Mouse (Mus musculus): Measurements from ENCODE around the gene Prkn. TPM values are rescaled to one million over a fixed set of nuclear protein-coding genes. Genes with fewer than 3 reads are reported as not detected.

The Prkn gene
- polyA plus RNA-seq, 1 experiment from 2014 or later = 1.00 TPM

DNA sequence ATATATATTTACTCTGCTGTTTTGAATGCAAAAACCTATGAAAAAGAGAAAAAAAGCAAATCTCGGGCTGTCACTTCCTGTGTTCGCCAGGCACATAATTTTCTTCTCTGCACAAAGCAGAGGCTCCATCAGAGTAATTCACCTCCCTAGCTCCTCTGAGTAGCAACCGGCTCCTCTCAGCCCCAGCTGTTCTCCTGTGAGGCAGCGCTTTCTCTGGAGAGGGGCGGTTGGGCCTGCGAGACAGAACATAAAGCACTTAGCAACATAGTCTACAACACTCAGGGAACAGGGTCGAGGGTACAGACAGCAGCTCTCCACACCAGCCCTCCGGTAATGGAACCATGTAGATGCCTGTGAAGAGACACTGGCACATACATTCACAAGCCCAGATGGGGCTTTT lies 247.6 kb downstream of the Prkn start:
- H3K36me3 ChIP-seq (replicated peaks; ENCODE audit: insufficient read depth, low read length) = no peaks in the 10 kb centered on the region
- ATAC-seq (no peak), DNase-seq (no peak)
- H3K9me3 ChIP-seq (ENCODE audit: low read length) = no peaks in the 10 kb centered on the region
- no peak overlapping the region for H3K27ac ChIP-seq (ENCODE audit: low read depth)
- no peak overlapping the region for H3K4me3 ChIP-seq (ENCODE audit: low read depth, low read length)
- no peak overlapping the region for H3K9ac ChIP-seq (replicated peaks)
- TF ChIP-seq EP300 (IDR thresholded peaks at IDR 0.05; ENCODE audit: low read depth) (no peak), CTCF (IDR thresholded peaks at IDR 0.05; ENCODE audit: low read depth) (no peak)
- H3K27me3 ChIP-seq (ENCODE audit: insufficient read depth, low read length) = no peaks in the 10 kb centered on the region
- no peaks in the 10 kb centered on the region for H3K4me1 ChIP-seq (ENCODE audit: insufficient read depth)
- H3K4me2 ChIP-seq (ENCODE audit: low read depth, low read length) = no peak overlapping the region
- 69% methylated on average over 8 of the region's 8 CpGs for WGBS (ENCODE audit: insufficient replicate concordance)

- Histone ChIP-seq H3K4me1 (ENCODE audit: insufficient read depth) (no peaks in the 10 kb centered on the region), H3K27ac (ENCODE audit: low read depth) (no peak overlapping the region), H3K27me3 (ENCODE audit: insufficient read depth, low read length) (no peaks in the 10 kb centered on the region), H3K9ac (replicated peaks) (no peak overlapping the region), H3K4me3 (ENCODE audit: low read depth, low read length) (no peak overlapping the region), H3K4me2 (ENCODE audit: low read depth, low read length) (no peak overlapping the region), H3K9me3 (ENCODE audit: low read length) (no peaks in the 10 kb centered on the region), H3K36me3 (replicated peaks; ENCODE audit: insufficient read depth, low read length) (no peaks in the 10 kb centered on the region)
- no peak for TF ChIP-seq CTCF (IDR thresholded peaks at IDR 0.05; ENCODE audit: low read depth)
- no peak for TF ChIP-seq EP300 (IDR thresholded peaks at IDR 0.05; ENCODE audit: low read depth)
- peak; percentile 51; the same call in 1 of the 2 replicates for ATAC-seq
- 65% methylated on average over 6 of the region's 6 CpGs for WGBS (ENCODE audit: insufficient replicate concordance)
- DNase-seq = no peak
Observed at GRCm38 (mm10) chr17:11089361-11089760, 249.2 kb downstream of the Prkn start.

GRCm38 (mm10) chr17:11092900-11093299 lies 252.7 kb downstream of the Prkn start:
- H3K4me2 ChIP-seq (ENCODE audit: low read depth, low read length) = no peak overlapping the region
- H3K36me3 ChIP-seq (replicated peaks; ENCODE audit: insufficient read depth, low read length) = no peaks in the 10 kb centered on the region
- H3K9ac ChIP-seq (replicated peaks) = no peak overlapping the region
- peak; percentile 19 for DNase-seq
- no peak overlapping the region for H3K4me3 ChIP-seq (ENCODE audit: low read depth, low read length)
- 53% methylated on average over 6 of the region's 6 CpGs for WGBS (ENCODE audit: insufficient replicate concordance)
- peak; percentile 80 for ATAC-seq
- no peak for TF ChIP-seq EP300 (IDR thresholded peaks at IDR 0.05; ENCODE audit: low read depth)
- TF ChIP-seq CTCF (IDR thresholded peaks at IDR 0.05; ENCODE audit: low read depth) = no peak
- no peaks in the 10 kb centered on the region for H3K27me3 ChIP-seq (ENCODE audit: insufficient read depth, low read length)
- H3K4me1 ChIP-seq (ENCODE audit: insufficient read depth) = no peaks in the 10 kb centered on the region
- H3K27ac ChIP-seq (ENCODE audit: low read depth) = no peak overlapping the region
- no peaks in the 10 kb centered on the region for H3K9me3 ChIP-seq (ENCODE audit: low read length)

- ATAC-seq (no peak), DNase-seq (no peak)
- Histone ChIP-seq H3K27me3 (ENCODE audit: insufficient read depth, low read length) (no peaks in the 10 kb centered on the region), H3K4me1 (ENCODE audit: insufficient read depth) (no peaks in the 10 kb centered on the region), H3K27ac (ENCODE audit: low read depth) (no peak overlapping the region), H3K9me3 (ENCODE audit: low read length) (no peaks in the 10 kb centered on the region), H3K4me3 (ENCODE audit: low read depth, low read length) (no peak overlapping the region), H3K36me3 (replicated peaks; ENCODE audit: insufficient read depth, low read length) (no peaks in the 10 kb centered on the region), H3K4me2 (ENCODE audit: low read depth, low read length) (no peak overlapping the region), H3K9ac (replicated peaks) (no peak overlapping the region)
- TF ChIP-seq EP300 (IDR thresholded peaks at IDR 0.05; ENCODE audit: low read depth) (no peak), CTCF (IDR thresholded peaks at IDR 0.05; ENCODE audit: low read depth) (no peak)
- 56% methylated on average over 3 of the region's 3 CpGs for WGBS (ENCODE audit: insufficient replicate concordance)
Observed at GRCm38 (mm10) chr17:11093321-11093720, 253.1 kb downstream of the Prkn start.

DNA sequence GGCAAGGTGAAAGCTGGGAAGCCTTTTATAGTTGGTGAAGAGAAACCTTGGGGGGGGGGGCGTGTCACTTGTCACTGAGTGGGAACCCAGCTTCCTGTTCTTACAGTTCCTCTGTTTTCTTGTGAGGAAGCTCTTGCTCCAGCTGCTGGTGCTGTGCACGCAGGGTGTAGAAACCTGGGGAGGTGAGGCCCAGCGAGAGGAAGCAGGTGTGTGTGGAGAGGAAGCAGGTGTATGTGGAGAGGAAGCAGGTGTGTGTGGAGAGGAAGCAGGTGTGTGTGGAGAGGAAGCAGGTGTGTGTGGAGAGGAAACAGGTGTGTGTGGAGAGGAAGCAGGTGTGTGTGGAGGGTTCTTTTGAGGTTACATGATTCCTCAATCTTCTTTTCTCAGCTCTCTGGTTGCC lies 266.8 kb downstream of the Prkn start:
- no peak for ATAC-seq
- no peaks in the 10 kb centered on the region for H3K27me3 ChIP-seq (ENCODE audit: insufficient read depth, low read length)
- WGBS (ENCODE audit: insufficient replicate concordance) = 63% methylated on average over 3 of the region's 3 CpGs

GRCm38 (mm10) chr17:11107916-11108315 lies 267.7 kb downstream of the Prkn start:
- H3K27ac ChIP-seq (ENCODE audit: low read depth) = no peak overlapping the region
- H3K4me3 ChIP-seq (ENCODE audit: low read depth, low read length) = no peak overlapping the region
- no peak overlapping the region for H3K4me2 ChIP-seq (ENCODE audit: low read depth, low read length)
- DNase-seq (no peak), ATAC-seq (no peak)
- H3K36me3 ChIP-seq (replicated peaks; ENCODE audit: insufficient read depth, low read length) = no peaks in the 10 kb centered on the region
- no peak overlapping the region for H3K9ac ChIP-seq (replicated peaks)
- H3K9me3 ChIP-seq (ENCODE audit: low read length) = no peaks in the 10 kb centered on the region
- no peak for TF ChIP-seq CTCF (IDR thresholded peaks at IDR 0.05; ENCODE audit: low read depth)
- no peak for TF ChIP-seq EP300 (IDR thresholded peaks at IDR 0.05; ENCODE audit: low read depth)
- no peaks in the 10 kb centered on the region for H3K4me1 ChIP-seq (ENCODE audit: insufficient read depth)
- no peaks in the 10 kb centered on the region for H3K27me3 ChIP-seq (ENCODE audit: insufficient read depth, low read length)
- WGBS (ENCODE audit: insufficient replicate concordance) = 40% methylated on average over 2 of the region's 2 CpGs

More for the DNA sequence above, 266.8 kb downstream of the Prkn start:
- Histone ChIP-seq H3K9me3 (ENCODE audit: low read length) (no peaks in the 10 kb centered on the region), H3K36me3 (replicated peaks; ENCODE audit: insufficient read depth, low read length) (no peaks in the 10 kb centered on the region), H3K27ac (ENCODE audit: low read depth) (no peak overlapping the region), H3K4me1 (ENCODE audit: insufficient read depth) (no peaks in the 10 kb centered on the region), H3K4me2 (ENCODE audit: low read depth, low read length) (no peak overlapping the region), H3K9ac (replicated peaks) (no peak overlapping the region), H3K4me3 (ENCODE audit: low read depth, low read length) (no peak overlapping the region)
- TF ChIP-seq EP300 (IDR thresholded peaks at IDR 0.05; ENCODE audit: low read depth) (no peak), CTCF (IDR thresholded peaks at IDR 0.05; ENCODE audit: low read depth) (no peak)
- no peak for DNase-seq

DNA sequence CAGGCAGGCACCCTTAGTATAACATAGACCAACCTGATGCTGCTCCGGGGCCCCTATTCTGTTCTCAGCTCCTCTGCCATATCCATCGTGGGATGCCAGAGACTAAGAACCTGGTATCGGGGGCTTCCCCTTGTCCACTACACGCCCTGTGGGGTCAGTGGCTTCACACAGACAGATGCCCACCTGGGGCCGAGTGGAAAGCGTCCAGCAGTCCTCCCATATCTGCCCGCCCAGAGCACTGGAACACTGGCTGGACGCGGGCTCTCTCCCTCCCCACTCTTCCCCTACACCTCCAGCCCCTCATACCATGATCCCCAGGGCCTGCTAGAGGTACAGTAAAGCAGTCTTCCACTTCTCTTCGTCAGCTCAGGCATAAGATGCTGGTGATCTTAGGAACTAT lies 277.3 kb downstream of the Prkn start:
- WGBS (ENCODE audit: insufficient replicate concordance) = 75% methylated on average over 10 of the region's 10 CpGs
- Histone ChIP-seq H3K27ac (ENCODE audit: low read depth) (no peak overlapping the region), H3K9ac (replicated peaks) (no peak overlapping the region), H3K9me3 (ENCODE audit: low read length) (no peaks in the 10 kb centered on the region), H3K27me3 (ENCODE audit: insufficient read depth, low read length) (no peaks in the 10 kb centered on the region), H3K4me2 (ENCODE audit: low read depth, low read length) (no peak overlapping the region), H3K4me1 (ENCODE audit: insufficient read depth) (no peaks in the 10 kb centered on the region), H3K36me3 (replicated peaks; ENCODE audit: insufficient read depth, low read length) (no peaks in the 10 kb centered on the region), H3K4me3 (ENCODE audit: low read depth, low read length) (no peak overlapping the region)
- DNase-seq (no peak), ATAC-seq (no peak)
- TF ChIP-seq EP300 (IDR thresholded peaks at IDR 0.05; ENCODE audit: low read depth) (no peak), CTCF (IDR thresholded peaks at IDR 0.05; ENCODE audit: low read depth) (no peak)
